Mouse (Mus musculus) CD8-positive naive resting alpha-beta T cell, adult 2 months (primary cell): ENCODE results near the gene Cdk16.

Experiments
- DNase-seq, 2 experiments: peaks; one replicate each; pipeline ENCODE4 v3.0.0; 2022; ENCODE audit warnings: low read depth in 2 of 2, low spot score in 2 of 2

The Cdk16 gene

GRCm38 (mm10) chrX:20687519-20688067, at the start of gene Cdk16:
TSS of gene Cdk16 (plus strand) at chrX:20687954.
- peak; percentile 75 to 79 for DNase-seq

DNA sequence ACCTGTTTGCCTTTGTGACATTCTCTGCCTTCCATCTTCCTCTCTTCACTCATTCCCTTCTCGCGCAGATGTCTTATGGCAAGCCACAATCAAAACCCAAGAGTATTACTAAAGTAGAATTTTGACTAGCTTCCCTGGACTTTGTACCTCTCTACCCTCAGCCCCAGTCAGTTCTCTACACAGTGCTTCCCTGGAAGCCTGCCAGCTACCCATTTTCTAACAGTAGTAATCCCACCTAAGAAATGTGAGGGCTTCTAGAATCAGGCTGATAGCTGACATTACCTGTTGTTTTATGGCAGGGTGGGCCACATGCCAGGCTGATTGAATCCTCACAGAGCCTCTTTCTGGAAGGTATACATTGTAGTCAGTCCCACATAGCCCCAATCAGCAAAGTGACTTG, 49.6 kb upstream of the Cdk16 start:
- no peak for DNase-seq

DNA sequence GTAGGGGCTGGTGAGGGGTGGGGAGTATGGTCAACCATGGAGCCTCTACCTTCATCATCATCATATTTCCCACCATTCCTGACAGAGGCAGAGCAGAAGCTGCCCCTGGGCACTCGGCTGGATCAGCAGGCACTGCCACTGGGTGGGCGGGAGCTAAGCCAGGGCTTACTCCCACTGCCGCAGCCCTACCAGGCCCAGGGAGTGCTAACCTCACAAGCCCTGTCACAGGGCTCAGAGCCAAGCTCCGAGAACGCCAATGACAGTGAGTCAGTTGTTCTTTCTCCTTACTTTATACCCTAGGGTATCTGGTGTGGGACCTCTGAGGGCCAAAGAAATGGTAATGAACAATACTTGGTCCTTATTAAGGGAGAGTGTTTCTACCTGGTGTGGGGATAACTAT, 43.0 kb upstream of the Cdk16 start:
- no peak for DNase-seq

GRCm38 (mm10) chrX:20657593-20657992, 30.2 kb upstream of the Cdk16 start:
- no peak for DNase-seq

DNA sequence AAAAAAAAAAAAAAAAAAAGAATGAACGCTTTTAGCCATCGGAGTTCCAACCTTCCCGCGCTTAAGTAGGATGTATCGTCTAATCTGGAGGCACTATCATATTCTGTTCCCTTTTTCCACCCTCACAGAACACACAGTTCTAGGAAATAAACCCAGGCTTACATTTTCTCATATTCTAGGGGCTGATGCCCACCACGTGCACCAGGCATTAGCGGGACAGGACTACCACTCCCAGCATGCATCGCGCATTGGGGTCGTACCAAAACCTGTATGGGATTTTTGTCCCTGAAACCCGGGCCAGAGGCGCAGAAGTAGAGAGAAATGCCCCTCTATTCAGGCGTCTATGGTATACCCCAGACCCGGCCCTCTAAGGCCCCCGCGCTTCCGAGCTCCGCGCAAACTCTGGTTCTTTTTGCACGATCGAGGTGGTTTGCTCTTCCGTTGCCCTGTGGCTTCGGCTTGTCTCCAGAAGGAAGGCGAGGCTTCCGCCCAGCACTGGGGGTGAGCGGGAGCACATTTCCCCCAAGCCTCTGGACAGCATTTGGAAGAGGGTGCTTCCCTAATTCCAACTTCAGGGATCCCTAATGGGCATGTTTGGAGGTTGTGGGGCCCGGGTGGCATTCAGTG, 29.6 kb upstream of the Cdk16 start, which contains the start of gene Uba1:
Gene Uba1, plus strand, starts transcription at position 301 of the 627 bp plus-strand sequence.
- peak; percentile 70 to 82 for DNase-seq

DNA sequence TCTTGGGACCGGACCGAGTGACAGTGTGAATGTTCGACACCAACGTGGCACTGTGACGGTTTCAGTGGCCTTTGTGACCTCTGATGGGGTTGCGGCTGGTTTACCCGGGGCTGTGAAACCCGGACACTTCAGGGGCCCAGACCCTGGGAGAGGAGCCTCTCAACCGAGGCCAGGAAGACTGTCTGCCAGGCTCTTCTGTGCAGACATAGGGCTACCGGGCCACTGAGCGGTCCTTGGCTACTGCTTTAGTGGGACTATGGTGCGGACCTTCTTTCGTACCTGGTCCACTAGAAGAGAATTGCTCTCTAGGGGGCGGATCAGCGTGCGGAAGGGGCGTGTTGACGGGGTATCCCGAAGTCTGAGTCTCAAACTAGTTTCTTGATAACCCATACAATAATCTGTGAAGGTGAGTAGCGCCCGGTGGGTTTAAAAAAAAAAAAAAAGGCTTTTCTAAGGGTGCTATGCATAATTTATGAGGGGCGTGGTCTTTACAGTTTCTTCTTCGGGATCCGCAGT, 28.8 kb upstream of the Cdk16 start:
- DNase-seq: peak; percentile 1

- DNase-seq: no peak
Observed at GRCm38 (mm10) chrX:20662317-20662715, 25.4 kb upstream of the Cdk16 start.

GRCm38 (mm10) chrX:20662716-20663443, 24.9 kb upstream of the Cdk16 start:
- DNase-seq: peak; percentile 77 to 81

DNA sequence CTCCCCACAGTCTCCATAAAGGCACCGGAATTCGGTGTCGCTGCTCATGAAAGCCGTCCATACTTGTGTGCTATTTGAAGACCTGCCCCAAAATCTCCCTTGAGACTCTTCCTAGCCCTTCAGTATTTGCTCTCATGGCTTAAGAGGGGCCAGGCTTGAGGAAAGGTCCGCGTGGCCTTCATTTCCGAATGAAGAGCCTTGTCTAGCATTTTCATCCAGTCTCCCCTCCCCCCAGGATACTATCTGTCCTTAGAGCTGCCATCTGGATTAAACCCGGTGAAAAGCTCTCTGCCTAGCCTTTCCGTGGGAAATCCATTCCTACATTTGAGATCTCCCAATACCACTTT, 24.3 kb upstream of the Cdk16 start:
- DNase-seq: no peak

- peak; percentile 67 to 77 for DNase-seq
Observed at GRCm38 (mm10) chrX:20688068-20688547, 354 bp downstream of the Cdk16 start.

- peak; percentile 14 to 28 for DNase-seq
Observed at GRCm38 (mm10) chrX:20688615-20689014, 861 bp downstream of the Cdk16 start.

GRCm38 (mm10) chrX:20691566-20691965, 3.8 kb downstream of the Cdk16 start:
- no peak for DNase-seq

- no peak for DNase-seq
Observed at GRCm38 (mm10) chrX:20692616-20693015, 4.9 kb downstream of the Cdk16 start.

DNA sequence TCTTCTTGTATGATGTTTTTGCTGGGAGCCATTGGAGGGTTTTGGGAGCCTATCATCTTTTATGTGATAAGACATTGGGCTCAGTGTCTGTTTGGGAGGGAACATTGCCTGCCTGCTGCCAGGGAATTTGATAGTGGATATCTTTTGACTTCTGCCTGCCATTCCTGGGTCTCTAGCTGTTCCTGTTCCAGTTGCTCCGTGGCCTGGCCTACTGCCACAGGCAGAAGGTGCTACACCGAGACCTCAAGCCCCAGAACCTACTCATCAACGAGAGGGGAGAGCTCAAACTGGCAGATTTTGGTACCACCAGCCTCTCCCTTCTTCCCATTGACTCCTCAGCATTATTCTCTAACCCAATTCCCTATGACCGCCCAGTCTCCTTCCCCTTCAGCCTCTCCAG, 8.1 kb downstream of the Cdk16 start:
- DNase-seq: no peak

DNA sequence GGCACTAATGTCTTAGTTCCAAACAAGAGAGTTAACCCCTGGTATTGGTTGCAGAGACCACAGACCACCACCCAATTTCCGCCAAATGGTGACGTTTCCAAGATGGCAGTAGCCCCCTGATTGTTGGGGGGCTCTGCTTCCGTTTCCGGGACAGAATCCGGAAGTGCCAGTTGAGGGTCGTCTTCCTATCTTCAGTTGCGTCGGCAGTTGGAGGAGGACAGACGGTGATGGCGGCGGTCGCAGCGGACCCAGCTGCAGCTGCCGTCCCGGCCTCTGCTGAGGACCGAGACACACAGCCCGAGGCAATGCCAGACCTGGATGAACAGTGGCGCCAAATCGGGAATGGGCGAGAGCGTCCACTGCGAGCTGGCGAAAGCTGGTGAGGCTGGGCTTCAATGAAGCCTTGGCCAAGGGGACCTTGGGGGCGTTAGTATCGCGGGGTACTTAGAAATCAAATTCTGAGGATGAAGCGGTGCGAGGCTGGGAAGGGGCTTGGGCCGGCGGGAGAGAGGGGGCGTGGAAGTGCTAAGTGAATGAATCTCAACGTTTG, 16.1 kb downstream of the Cdk16 start, which contains the start of gene Usp11:
Gene Usp11, plus strand, starts transcription at position 166 of the 550 bp plus-strand sequence.
- DNase-seq: peak; percentile 4 to 18

DNA sequence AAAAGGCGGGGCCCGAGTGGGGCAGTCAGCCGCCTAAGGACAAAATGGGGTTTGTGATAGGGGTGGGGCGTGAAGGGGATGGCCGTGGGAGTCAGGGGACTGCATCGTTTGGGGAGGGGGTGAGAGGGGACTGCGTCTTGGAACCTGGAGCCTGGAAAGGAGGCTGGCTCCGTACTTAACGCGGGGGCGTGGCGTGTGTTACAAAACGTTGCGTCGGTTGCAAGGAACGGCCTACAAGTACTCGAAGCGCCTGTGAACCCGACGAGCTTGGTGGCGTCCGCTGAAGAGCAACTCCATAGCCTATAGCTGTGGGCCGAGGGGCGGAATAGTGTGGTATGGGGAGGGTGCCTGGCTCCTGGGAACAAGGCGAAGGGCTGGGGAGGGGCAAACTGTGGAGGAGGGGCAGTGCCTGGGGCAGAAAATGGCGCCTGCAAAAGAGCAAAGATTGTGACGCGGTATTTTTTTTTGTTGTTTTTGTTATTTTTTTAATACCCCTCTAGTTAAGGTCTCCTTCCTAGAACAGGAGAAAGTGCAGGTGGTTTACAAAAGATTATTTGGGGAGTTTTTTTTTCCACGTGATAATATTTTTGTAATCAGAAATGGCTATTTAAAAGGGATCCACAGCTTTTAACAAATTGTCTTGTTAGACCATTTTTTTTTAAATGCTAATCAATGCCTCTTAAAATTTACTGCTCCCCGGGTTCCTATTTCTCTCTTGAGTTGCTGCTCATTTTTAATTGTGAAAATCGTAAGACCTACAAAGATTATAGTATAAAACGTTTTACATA, 16.7 kb downstream of the Cdk16 start:
- peak; percentile 67 to 69 for DNase-seq

- no peak for DNase-seq
Observed at GRCm38 (mm10) chrX:20705083-20705402, 17.3 kb downstream of the Cdk16 start.

DNA sequence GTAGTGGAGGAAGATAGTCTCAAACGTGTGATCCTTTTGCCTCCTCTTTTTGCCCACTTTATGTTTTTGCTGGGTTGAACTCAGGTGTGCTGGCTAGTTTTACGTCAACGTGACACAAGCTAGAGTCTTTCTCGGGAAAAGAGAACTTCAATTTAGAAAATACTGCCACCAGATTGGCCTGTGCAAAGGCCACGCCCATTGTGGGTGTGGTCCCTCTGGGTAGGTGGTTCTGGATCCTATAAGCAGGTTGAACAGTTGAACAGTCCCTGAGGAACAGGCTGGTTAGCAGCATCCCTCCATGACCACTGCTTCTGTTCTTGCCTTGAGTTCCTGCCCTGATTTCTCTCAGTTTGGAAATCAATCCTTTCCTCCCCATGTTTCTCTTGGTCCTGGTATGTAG, 40.9 kb downstream of the Cdk16 start:
- no peak for DNase-seq

DNA sequence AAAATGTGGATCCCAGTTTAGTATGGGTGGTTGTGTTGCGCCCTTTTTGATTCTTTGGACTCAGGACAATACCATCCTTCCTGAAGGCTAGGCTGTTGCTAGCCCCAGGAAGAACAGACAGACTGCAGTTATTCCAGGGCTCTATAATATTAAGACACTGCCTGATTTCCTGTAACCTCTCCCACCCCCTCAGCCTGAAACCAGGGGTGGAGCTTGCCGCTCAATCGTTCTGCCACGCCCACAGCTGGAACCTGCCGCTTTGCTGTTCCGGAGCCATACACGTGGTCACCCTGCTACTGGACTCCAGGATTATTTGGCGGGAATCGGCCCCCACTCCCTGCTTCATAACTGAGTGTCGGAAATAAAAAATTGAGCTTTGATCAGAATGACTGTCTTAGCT, 42.3 kb downstream of the Cdk16 start:
- DNase-seq: peak in 1 of 2 experiments; percentile 17

GRCm38 (mm10) chrX:20736479-20736878, 48.7 kb downstream of the Cdk16 start:
- no peak for DNase-seq

- no peak for DNase-seq
Observed at GRCm38 (mm10) chrX:20748829-20749228, 61.1 kb downstream of the Cdk16 start.
